Mouse (Mus musculus) kidney, adult 11 months (tissue): Measurements from ENCODE around the gene Ripor2.
"Not testable (repeated sequence)": the region's sequence is repeated elsewhere in the genome, so short reads cannot be mapped to it uniquely, and the experiment has no call there.

ENCODE experiments used
- DNase-seq: peaks from one replicate; pipeline ENCODE4 v3.0.0; 2022

The Ripor2 gene

DNA sequence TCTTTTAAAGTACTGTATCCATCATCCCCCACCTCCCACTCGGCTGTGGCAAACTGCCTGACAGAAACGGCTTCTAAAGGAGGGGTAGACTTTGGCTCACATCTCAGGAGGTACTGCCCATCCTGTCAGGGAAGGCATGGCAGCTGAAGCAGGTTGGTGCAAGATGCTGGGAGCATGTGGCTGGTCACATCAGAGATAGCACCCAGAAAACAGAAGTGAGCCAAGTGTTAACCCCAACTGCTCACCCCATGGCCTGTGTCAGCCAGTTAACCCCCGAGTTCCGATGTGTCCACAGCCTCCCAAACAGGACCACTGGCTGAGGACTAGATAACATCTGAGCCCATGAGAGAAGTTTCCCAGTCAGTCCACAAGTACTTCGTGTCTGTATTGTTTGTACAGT lies 133.6 kb downstream of the Ripor2 start:
- DNase-seq, result no peak

DNA sequence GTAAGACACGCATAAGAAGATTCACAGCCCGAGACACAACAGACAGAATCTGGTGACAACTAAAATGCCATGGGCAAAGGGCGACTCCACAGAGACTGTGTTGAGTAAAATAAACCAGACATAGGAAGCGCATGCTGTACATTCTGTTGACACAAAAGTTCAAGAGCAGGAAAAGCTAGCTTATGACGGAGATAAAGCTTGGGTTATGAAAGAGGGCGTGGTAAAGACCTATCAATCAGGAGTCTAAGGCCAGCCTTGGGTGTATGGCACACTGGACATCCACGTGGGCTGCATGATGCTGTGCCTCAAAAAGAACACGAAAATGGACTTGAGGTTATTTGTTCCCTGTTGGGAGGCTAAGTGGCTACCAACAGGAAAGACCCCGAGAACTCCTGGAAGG lies 134.5 kb downstream of the Ripor2 start:
- no peak for DNase-seq

DNA sequence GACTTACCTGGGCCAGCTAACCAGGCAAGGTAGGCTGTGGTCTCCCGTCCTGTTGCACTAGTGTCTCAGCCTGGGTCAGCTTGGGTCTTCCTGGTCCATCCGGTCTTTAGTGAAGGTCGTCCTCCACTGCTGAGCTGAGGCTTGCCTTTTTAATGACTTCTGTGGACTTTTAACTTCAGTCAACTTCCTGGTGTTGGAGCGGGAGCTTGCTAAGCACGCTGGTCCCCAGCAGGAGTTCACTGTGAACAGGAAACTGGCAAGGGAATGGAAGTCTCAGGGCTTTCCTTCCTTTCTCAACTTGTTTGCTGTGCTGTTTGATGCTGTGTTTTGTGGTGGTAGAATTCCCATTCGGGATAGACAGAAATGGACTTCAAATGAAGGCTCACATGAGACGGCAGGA lies 135.7 kb downstream of the Ripor2 start:
- DNase-seq, result no peak

DNA sequence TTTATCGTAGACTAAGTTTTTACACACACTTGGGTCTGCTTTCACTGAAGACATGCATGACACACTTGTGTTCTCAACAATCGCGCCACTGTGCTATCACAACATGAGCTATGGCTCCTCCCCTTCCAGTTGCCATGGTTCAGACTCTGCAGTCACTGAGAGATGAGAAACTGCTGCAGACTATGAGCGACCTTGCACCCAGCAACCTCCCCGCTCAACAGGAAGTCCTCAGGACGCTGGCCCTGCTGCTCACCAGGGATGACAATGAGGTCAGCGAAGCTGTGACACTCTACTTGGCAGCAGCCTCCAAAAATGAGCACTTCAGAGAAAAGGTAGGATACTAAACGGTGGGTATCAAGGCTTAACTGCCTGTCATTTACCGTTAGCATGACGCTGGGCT lies 139.5 kb downstream of the Ripor2 start:
- no peak for DNase-seq

DNA sequence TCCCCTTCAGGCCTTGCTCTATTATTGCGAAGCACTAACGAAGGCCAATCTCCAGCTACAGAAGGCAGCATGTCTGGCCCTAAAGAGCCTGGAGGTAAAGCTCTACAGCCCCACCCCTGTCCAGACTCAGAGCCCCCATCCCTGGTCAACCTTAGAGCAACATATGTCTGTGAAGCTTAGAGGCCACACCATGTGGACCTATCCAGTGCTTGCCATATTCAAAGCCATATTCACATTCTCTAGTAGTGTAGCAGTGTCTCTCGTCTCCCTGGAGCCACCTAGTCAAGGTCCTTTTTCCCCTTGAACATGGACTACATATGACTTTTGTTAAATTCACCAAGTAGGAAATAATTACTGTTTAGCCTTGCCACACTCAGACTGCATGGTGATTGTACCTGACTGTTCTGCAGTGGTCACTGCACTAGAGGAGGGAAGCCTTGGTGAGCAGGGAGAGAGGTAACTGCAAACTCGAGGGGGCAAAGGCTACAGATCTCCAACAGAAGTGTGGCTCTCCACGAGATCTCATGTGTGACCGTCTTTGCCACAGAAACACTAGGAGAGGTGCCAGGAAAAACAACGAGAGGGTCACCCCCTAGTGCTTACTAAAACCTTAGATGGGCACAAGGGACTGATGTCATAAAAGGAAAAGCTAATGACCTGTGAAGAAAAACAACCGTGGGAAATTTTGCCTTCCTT lies 141.9 kb downstream of the Ripor2 start:
- peak; percentile 31 for DNase-seq

DNA sequence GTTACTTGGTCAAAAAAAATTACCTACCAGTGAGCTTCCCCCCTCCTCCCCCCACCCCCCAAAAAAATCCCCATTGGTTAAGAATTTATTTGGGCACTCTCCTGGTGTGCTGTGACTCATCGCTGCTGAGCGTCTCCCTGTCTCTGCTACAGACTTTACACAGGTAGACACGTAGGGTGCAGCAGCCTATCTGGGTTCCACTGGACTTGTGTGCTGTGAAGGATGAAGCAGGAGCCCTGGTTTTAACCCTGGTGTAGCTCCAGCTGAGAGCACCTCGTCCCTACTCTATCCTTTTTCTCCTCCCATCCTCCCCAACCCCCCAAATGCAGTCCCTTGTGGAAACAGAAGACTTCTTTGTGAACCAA lies 142.4 kb downstream of the Ripor2 start:
- no peak for DNase-seq

DNA sequence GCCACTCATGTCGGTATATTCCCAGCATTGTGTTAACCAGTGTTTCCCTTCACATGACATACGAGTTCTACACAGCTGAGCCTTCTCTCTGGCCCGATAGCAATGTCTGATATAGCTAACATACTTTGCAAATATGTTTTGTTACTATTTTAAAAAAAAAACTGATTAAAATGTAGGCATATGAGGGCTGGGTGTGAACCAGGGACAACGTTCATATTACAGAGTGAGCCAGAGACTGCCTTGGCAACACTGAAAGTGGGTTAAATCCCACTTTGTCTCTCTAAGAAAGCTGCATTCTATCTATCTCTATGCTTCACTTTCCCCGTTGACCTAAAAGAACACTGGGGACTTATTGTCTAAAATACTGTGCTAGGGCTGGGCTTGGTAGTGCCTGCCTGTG lies 147.1 kb downstream of the Ripor2 start:
- no peak for DNase-seq

DNA sequence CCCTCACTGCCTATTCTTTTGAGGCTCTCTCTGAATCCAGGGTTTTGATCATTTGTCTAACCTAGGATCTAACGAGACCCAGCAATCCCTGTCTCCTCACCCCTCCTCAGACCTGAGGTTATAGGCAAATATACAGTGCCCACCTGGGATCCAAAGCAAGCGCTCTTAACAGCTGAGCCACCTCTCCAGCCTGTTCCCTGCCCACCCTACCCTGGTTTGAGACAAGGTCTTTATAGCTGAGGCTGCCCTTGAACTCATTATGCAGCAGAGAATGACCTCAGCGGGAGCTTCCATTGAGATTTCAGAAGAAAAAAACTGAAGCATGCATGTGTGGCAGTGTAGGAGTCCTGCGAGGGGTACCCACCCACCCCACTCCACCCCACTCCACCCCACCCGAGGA lies 152.5 kb downstream of the Ripor2 start:
- no peak for DNase-seq

DNA sequence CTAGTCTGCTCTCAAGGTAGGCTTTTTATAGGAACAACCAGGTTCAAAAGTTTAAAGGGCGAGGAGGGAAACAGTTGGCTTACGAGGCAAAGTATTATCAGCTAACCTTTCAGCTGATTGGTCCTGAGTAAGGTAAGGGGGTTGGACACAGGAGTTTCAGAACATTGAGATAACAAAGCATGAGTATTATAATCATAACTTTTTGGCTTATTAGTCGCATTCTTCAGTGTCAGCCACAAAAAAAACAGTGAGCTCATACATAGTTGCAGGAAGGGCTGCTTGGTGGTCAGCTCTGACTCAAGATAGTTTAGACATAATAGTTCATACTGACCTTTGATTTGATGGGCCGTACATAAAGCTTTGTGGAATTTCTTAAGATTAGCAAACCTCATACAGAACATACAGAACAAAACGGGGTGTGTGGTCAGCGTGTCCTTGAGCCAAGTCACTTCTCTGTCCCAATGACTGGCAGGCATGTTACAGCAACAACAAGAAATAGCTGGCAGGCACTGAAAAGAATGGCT lies 153.7 kb downstream of the Ripor2 start:
- no peak for DNase-seq

DNA sequence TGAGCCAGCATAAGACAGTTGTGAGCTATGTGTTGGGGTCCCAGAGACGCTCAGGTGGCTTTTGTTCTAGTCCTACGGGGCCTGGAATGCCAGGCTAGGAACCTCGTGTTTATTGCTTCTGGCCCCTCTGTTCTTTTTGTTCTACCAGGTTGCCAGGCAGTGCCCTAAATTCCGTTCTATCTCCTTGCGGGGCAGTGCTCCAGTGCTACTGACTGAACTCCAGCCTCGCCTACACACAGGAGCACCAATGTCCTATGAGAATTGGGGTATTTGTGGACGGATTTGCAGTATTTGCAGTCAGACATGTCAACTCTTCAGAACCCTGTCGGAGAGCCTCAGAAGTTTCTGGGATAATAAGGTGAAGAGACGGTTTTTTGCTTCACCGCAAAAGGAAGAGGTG lies 159.0 kb downstream of the Ripor2 start, which contains the start of gene Armh2:
Armh2 (plus strand) TSS at position 205 of the 400 bp plus-strand sequence.
- DNase-seq, result no peak

DNA sequence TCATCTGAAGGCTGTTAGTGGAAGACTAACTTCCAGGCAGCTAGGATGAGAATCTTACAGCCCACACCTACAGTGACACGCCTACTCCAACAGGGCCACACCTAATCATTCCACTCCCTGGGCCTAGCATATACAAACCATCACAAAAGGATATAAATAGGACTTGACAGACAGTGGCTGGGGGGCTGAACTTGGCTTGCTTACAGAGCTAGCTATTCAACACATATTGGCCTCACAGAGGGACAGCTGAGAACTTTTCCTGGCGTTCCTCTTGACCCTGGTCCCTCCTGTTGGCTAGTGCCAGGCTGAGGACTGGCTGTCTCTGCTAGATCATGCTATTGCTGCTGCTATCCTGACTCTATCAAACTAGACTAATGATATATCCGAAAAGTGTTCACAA lies 165.8 kb downstream of the Ripor2 start:
- no peak for DNase-seq

DNA sequence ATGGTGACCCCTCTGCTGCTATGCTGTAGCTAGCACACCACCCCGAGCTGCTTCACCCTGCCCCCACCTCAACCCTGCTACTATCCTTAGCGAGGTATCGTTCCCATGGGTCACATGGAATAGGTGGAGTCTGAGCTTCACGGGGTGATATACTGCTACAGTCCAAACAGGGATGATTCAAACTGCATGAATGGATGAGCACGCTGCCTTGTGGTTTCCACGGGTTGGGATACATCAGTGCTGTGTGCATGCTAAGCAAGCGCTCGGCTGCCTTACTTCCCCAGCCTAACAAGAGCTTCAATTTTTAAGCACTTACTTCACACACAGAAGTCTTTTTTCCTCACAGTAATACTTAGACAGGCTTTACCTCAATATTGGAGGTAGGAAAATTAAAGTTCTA lies 168.8 kb downstream of the Ripor2 start:
- DNase-seq, result no peak

DNA sequence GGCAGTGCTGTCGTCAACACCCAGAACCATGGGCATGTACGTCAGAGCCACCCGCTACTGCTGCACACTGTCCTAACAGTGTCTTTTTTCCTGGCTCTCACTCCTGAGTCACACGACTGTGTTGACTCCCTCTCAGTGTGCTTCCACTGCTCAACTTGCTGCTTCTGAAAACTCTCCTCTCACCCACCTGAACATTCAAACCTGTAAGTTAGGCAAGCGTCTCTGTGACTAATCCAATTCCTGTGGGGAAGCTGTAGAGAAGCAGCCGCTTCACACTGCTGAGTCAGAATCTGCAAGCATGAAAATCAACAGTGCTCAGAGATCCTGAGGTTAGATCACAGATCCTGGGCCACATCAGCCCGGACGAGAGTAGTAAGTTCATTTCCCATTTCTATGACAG lies 169.4 kb downstream of the Ripor2 start:
- no peak for DNase-seq

DNA sequence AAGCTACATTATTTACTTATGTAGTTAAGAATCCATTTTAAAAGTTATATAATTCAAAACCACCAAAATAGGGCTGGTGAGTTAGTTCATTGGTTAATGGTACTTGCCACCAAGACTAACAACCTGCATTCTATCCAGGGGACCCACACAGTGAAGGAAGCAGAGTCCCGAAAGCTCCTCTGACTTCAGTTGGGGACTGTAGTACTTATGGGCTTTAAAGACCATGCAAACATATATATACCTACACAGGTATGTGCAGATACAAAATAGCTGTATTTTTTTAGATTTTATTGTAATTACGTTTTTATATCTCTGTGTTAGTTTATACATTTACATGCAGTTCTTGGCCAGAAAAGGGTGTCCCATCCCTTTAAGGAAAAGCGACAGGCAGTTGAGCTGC lies 174.8 kb downstream of the Ripor2 start:
- DNase-seq, result no peak

DNA sequence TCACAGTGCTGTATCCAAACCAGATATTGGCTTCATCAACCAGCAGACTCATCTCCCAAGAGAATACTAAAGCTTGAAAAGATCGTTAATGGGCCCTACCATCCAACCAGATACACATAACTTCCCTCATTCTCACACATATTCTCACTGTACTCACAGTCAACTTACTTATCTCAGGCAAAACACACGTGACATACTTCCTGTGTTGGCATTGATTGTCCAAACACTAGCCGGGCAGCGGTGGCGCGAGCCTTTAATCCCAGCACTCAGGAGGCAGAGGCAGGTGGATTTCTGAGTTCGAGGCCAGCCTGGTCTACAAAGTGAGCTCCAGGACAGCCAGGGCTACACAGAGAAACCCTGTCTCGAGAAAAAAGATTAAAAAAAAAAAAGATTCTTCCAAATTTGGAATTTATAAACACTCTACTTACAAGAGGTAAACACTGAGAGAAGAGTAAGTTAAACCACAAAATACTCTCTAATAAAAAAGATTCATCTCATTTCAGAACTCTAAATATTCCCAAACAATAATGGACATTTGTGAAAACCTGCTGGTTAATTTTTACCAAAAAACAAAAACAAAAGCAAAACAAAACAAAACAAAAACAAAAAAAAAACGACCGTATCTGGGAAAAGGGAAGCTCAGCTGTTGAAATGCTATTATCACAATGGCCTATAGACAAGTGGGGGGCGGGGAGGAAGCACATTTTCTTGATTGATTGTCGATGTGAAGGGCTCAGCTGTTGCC lies 176.0 kb downstream of the Ripor2 start:
- DNase-seq, result no peak

DNA sequence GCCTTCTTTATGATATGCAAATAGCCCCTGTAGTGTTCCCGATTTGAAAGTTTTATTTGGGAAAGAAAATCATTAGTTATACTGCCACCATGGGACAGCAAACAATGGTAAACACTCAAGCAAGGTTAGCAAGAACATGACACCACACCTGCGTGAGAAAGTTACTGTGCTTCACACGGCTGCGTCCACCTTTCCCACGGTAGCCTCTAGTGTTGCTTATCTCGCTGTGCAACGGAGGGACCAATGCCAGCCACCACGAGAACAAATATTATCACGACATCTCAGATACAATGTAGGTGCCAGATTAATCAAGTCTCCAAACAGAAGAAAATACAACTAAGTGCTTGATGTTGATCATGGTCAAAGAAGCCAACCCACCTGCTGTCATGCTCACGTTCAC lies 177.5 kb downstream of the Ripor2 start:
- no peak for DNase-seq

DNA sequence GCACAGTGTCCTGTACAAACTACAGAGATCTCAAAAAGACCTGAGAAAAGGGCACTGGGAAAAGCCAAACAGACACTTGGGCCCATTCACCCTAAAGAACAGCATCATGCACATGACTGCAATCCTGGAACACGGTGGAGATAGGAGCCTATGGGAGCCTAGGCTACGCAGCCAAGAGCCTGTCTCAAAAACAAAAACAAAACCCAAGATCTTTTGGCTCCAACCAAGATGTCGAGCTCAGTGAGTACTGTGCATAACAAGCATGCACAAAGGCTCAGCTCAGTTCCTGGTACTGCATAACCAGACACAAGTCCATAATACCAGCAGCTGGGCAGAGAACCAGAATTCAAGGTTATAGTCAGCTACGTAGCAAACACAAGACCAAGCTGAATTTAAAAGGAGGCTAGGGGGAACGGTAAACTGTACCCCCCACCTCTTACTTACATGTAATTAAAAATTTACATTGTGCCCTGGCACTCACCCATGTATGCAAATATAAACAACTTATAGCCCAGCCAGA lies 178.4 kb downstream of the Ripor2 start:
- no peak for DNase-seq

DNA sequence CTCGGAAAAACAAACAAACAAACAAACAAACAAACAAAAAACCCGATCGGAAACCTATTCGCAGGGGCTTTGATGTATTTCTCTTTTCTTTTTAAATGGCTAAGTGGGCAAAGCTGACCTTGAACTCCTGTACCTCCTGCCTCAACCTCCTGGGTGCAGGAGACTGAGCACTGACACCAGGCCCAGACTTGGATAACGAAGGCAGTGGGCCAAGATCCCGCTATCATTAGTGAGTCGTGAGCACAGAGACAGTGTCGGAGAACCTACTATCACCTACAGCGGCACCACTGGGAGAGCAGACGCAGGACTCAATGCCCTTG lies 179.1 kb downstream of the Ripor2 start:
- DNase-seq, result no peak

DNA sequence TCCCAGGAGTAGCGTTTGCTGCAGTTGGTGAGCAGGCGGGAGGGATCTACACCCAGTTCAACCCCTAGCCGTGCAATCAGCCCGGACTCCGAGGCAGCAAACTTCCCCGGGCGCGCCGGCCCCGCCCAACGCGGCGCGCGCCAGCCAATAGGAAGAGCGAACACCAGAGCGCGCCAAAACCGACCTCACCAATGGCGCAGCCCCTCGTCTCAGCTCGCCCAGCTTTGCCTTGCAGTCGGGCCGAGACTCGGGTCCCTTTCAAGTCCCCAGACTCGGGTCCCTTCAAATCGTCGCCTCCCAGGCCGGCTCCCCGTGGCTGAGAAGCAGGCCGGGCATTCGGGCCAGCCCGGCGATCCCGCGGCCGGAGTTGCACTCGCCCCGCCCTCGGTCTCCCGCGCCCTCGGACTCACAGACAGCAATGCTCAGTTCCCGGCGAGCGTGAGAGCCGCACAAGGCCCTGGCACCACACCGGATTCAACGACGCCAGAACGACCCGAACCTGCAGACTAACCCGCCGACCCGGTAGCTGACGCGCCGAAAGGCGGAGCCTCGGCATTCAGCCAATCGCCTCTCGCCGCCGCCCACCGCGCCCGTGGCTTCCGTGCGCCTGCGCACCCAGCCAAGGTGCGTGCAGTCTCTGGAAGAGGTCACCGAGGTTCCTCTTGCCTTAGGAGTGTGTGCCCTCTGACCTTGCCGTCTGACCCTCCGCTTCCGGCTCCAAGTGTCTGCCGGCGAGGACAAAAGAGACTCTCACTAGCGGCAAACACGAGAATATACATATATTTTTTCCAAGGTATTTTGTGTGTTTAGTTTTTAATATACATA lies 179.6 kb downstream of the Ripor2 start, which contains the start of gene Gmnn:
Gmnn (minus strand) TSS at position 521 of the 825 bp plus-strand sequence.
- DNase-seq, result peak; percentile 86

DNA sequence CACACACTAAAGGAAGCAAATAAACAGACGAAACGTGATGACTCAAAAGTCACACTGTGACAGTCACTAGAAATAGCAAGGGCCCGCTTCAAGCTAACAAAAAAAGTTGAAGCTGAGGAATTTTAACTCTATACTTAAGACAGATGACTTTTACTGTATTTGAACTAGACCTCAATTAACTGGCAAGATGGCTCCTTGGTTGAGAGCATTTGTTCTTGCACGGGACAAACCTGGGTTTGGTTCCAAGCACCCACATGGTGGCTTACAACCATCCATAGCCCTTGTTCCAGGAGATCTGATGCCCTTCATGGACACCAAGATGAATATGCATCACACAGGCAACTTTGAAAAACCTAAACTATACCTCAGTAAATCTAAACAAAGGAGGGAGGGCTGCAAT lies 180.3 kb downstream of the Ripor2 start:
- DNase-seq, result no peak

DNA sequence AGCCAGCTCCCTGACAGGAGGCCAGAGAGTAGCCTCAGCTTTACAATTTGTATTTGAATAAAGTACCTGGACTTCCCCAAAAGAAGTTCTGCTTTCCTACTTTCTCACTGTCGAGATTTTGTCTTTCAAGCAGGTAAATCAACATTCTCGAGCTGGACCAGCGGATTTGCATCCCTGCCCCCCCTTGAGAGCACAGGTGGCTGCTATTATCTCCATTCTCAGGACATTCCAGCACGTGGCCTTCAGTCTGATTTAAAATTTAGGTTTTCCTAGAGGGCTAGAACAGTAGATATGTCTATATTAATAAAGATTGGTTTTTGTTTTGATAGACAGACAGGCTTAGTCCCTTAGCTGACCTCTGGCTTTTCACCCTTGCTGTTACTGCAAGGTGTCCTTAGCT lies 185.8 kb downstream of the Ripor2 start:
- DNase-seq, result not testable (repeated sequence)

DNA sequence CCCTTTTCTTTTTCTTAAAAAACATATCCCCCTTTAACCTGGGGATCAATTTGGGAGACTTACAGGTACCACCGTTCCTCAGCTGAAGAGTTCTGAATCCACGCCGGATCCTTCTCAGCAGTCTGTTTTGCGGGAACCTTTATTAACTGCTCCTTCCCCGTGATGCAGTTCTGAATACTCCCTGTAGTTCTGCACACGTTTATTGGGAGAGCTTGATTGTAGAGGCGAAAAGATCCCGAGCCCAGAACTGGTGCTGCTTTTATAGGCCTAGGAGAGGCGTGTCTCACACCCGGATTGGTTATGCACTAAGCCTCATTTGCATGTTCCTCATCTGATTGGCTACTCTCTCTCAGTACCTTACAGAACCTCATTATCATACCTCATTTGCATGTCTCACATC lies 189.5 kb downstream of the Ripor2 start:
- not testable (repeated sequence) for DNase-seq

DNA sequence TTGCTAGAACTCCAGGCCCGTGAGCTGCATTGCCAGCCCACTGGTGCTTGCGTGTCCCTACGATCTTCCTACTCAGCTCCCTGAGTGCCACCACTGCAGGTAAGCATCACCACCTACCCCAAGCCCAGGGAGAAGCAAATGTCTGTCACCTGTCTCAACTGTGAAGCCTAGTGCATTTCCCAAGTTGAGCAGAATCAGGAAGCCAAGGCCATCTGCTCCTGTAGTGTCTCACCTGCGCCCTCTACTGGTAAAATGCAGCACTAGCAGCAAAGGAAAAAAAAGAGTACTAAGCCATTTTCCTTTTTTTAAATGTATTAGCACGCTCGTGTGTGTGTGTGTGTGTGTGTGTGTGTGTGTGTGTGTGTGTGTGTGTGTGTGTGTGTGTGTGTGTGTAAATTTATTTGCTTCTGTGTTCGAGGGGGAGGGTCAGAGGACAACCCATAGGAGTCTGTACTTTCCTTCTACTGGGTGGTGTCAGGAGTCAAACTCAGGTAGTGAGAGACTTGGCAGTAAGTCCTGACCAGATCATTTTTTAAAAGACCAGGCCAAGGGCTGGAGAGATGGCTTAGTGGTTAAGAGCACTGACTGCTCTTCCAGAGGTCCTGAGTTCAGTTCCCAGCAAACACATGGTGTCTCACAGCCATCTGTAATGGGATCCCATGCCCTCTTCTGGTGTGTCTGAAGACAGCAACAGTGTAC lies 194.3 kb downstream of the Ripor2 start:
- DNase-seq, result peak; percentile 31
